Mouse (Mus musculus): ENCODE measurements at regions not wholly inside any gene's neighbourhood (a gene's known extent, or its start where the extent isn't known, plus 50 kb on each side); places are given as distances from the start of the nearest gene placed in this dataset.

GRCm38 (mm10) chr10:17177503-17178278 lies 545.3 kb upstream of the Cited2 start:
- no peak for TF ChIP-seq EP300 (IDR thresholded peaks at IDR 0.05; ENCODE audit: low read depth)
- no peak for TF ChIP-seq CTCF (IDR thresholded peaks at IDR 0.05; ENCODE audit: low read depth)

Data from liver, postnatal 0 days (tissue).